In genomic region chr8:114568531-114569166, GRCm38 (mm10) we compare ENCODE assay signal across 14 mouse cellular contexts.
DNase-seq lines count a peak whose midpoint lies in the region; ATAC-seq and TF ChIP-seq lines count a peak whose summit lies in the region.
"Had no signal": no experiment of that assay in that cellular context is flagged by ENCODE, and none has a peak within 500 bp of the region (broad histone marks: within the 10 kb centered on the region; RNA-seq: fewer than 3 reads in every experiment).

No protein-coding gene starts in this region.

- H3K9me3 ChIP-seq in limb, embryonic 13.5 days = 0 out of 2 replicates have a peak, but pooled peaks cover 4% of the 10 kb centered on the region
- no peaks in the 10 kb centered on the region for H3K9me3 ChIP-seq in lung, embryonic 15.5 days
- no peaks in the 10 kb centered on the region for H3K9me3 ChIP-seq in forebrain, postnatal 0 days (ENCODE audit: low read length)
- no peaks in the 10 kb centered on the region for H3K9me3 ChIP-seq in midbrain, embryonic 15.5 days
- no peaks in the 10 kb centered on the region for H3K9me3 ChIP-seq in heart, embryonic 11.5 days (replicated peaks; ENCODE audit: control insufficient read depth, low read length)

- no peak overlapping the region for H3K9ac ChIP-seq in limb, embryonic 13.5 days
- no peak overlapping the region for H3K9ac ChIP-seq in lung, embryonic 15.5 days
- no peak overlapping the region for H3K9ac ChIP-seq in forebrain, postnatal 0 days
- H3K9ac ChIP-seq in midbrain, embryonic 15.5 days = no peak overlapping the region
- no peak overlapping the region for H3K9ac ChIP-seq in heart, embryonic 11.5 days (ENCODE audit: low read depth, low read length)

- H3K4me1 ChIP-seq in limb, embryonic 13.5 days = peaks cover 17% of the 10 kb centered on the region
- H3K4me1 ChIP-seq in lung, embryonic 15.5 days = peaks cover 13% of the 10 kb centered on the region
- no peaks in the 10 kb centered on the region for H3K4me1 ChIP-seq in forebrain, postnatal 0 days (ENCODE audit: insufficient read depth)
- no peaks in the 10 kb centered on the region for H3K4me1 ChIP-seq in midbrain, embryonic 15.5 days
- no peaks in the 10 kb centered on the region for H3K4me1 ChIP-seq in heart, embryonic 11.5 days (ENCODE audit: control insufficient read depth, insufficient read depth, low read length)

- ATAC-seq in limb, embryonic 13.5 days (ENCODE audit: low FRiP score, low read depth) = peak; percentile 75
- ATAC-seq in lung, embryonic 15.5 days (ENCODE audit: borderline replicate concordance, extremely low read depth, low FRiP score, low TSS enrichment) = peak; percentile 94
- ATAC-seq in forebrain, postnatal 0 days = no peak
- no peak for ATAC-seq in midbrain, embryonic 15.5 days (replicated peaks)
- ATAC-seq in heart, embryonic 11.5 days (replicated peaks; ENCODE audit: insufficient number of reproducible peaks, low FRiP score, low TSS enrichment) = no peak
- ATAC-seq: forebrain, embryonic 16.5 days had no signal

- no peak overlapping the region for H3K4me3 ChIP-seq in limb, embryonic 13.5 days
- H3K4me3 ChIP-seq in lung, embryonic 15.5 days = no peak overlapping the region
- no peak overlapping the region for H3K4me3 ChIP-seq in forebrain, postnatal 0 days (ENCODE audit: low read depth, low read length)
- no peak overlapping the region for H3K4me3 ChIP-seq in midbrain, embryonic 15.5 days
- no peak overlapping the region for H3K4me3 ChIP-seq in heart, embryonic 11.5 days (ENCODE audit: low read depth, low read length)

- H3K27ac ChIP-seq in limb, embryonic 13.5 days = no peak overlapping the region
- H3K27ac ChIP-seq in lung, embryonic 15.5 days = peak overlapping the region; percentile 76
- no peak overlapping the region for H3K27ac ChIP-seq in forebrain, postnatal 0 days (ENCODE audit: low read depth, low read length)
- H3K27ac ChIP-seq in midbrain, embryonic 15.5 days = no peak overlapping the region
- H3K27ac ChIP-seq in heart, embryonic 11.5 days (ENCODE audit: low read depth, low read length) = no peak overlapping the region

- DNase-seq in forelimb bud, embryonic 11.5 days (ENCODE audit: low read depth, low spot score) = peak; percentile 88
- peak; percentile 84 for DNase-seq in kidney, adult 9 months
- DNase-seq in layer of hippocampus, adult 9-10 months (ENCODE audit: low spot score) = no peak
- no peak for DNase-seq in forebrain, postnatal 0 days
- DNase-seq: cerebellum, adult 9-11 months; heart, adult 11 months; heart, postnatal 14 days; left cerebral cortex, postnatal 4 days had no signal

- no peaks in the 10 kb centered on the region for H3K36me3 ChIP-seq in limb, embryonic 13.5 days
- no peaks in the 10 kb centered on the region for H3K36me3 ChIP-seq in lung, embryonic 15.5 days
- H3K36me3 ChIP-seq in forebrain, postnatal 0 days (ENCODE audit: insufficient read depth) = no peaks in the 10 kb centered on the region
- no peaks in the 10 kb centered on the region for H3K36me3 ChIP-seq in midbrain, embryonic 15.5 days (replicated peaks)
- H3K36me3 ChIP-seq in heart, embryonic 11.5 days (ENCODE audit: control insufficient read depth, insufficient read depth, low read length) = no peaks in the 10 kb centered on the region

- peaks cover 68% of the 10 kb centered on the region for H3K27me3 ChIP-seq in limb, embryonic 13.5 days
- no peaks in the 10 kb centered on the region for H3K27me3 ChIP-seq in lung, embryonic 15.5 days
- no peaks in the 10 kb centered on the region for H3K27me3 ChIP-seq in forebrain, postnatal 0 days (ENCODE audit: insufficient read depth, low read length)
- H3K27me3 ChIP-seq in midbrain, embryonic 15.5 days (replicated peaks) = no peaks in the 10 kb centered on the region
- no peaks in the 10 kb centered on the region for H3K27me3 ChIP-seq in heart, embryonic 11.5 days (ENCODE audit: control insufficient read depth, insufficient read depth, low read length)
- H3K27me3 ChIP-seq: CH12.LX had no signal

- 37% methylated on average over 16 of the region's 16 CpGs for WGBS in limb, embryonic 13.5 days
- WGBS in lung, embryonic 15.5 days = 31% methylated on average over 16 of the region's 16 CpGs
- 82% methylated on average over 16 of the region's 16 CpGs for WGBS in forebrain, postnatal 0 days
- 92% methylated on average over 16 of the region's 16 CpGs for WGBS in midbrain, embryonic 15.5 days
- 77% methylated on average over 16 of the region's 16 CpGs for WGBS in heart, embryonic 11.5 days (ENCODE audit: insufficient replicate concordance)

- TF ChIP-seq CTCF in forebrain, postnatal 0 days (IDR thresholded peaks at IDR 0.05; ENCODE audit: low read depth) = no peak

- no peak overlapping the region for H3K4me2 ChIP-seq in limb, embryonic 13.5 days (replicated peaks)
- H3K4me2 ChIP-seq in lung, embryonic 15.5 days = no peak overlapping the region
- H3K4me2 ChIP-seq in forebrain, postnatal 0 days (ENCODE audit: low read depth) = no peak overlapping the region
- no peak overlapping the region for H3K4me2 ChIP-seq in midbrain, embryonic 15.5 days
- H3K4me2 ChIP-seq in heart, embryonic 11.5 days = no peak overlapping the region

Comparison
In these comparisons a context has a peak if more than half of its experiments do, and no peak if none do; other contexts are left out.
1. DNase-seq: peak in forelimb bud, embryonic 11.5 days (single experiment) and kidney, adult 9 months (single experiment); none in layer of hippocampus, adult 9-10 months (single experiment) and forebrain, postnatal 0 days (single experiment).
2. ATAC-seq: peak in limb, embryonic 13.5 days (single experiment) and lung, embryonic 15.5 days (single experiment); none in forebrain, postnatal 0 days (single experiment), midbrain, embryonic 15.5 days (single experiment) and heart, embryonic 11.5 days (single experiment).